Mouse (Mus musculus) kidney, adult 11 months (tissue): ENCODE data around the gene Ikzf2.

Source experiments
- DNase-seq: peaks from one replicate; pipeline ENCODE4 v3.0.0; 2022

Gene Ikzf2

DNA sequence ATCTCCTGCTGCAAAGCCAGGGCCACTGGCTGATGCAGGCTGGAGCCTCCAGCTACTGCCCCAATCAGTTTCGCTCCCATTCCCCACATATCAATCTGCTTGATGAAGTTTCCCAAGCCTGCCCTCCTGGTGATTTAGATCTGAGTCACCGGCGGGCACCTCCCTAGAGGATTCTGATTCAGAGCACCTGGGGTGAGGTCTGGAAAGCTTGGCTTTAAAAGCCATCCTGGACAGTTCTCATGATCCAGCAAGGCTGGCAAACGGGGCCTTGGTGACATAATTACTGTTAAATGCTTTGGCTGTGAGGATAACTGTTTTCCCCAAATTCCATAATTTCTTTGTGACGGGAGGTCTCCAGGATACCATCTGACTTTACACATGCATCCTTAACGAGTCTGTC lies 29.0 kb downstream of the Ikzf2 start:
- DNase-seq, result no peak

DNA sequence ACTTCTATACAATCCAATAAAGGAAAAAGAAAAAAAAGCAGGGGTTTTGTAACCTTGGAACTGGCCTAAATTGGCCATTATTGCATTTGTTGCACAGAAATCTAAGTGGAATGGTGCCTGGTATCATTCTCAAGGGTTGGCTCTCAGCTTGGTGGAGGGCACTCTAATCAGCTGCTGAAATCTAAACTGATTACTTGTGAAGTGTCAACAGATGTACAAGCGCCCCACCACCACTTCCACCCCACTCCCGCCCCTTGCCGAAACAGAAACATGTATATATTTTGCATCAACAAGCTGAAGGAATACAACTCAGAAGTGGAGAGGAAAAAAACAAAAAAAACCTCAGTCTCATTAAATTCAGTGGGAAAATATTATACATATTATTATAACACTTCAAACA lies 29.6 kb downstream of the Ikzf2 start:
- DNase-seq, result no peak

DNA sequence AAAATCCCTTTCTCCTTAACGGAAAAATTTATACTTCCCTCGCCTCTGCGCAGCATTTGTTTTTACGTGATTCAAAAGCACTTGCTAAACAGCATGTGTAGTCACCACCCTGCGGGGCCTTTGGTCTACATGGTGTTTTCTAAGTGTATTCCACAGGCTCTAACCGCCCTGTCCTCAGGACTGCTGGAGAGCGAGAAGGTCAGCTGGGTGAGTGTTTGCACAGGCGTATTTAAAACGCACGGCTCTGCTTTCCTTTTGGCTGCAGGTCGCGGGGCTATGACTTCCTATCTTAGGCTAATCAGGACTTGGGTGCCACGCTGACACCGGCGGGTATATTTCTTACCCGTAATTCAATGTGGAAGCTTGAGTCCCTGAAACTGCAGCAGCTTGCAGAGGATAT lies 30.1 kb downstream of the Ikzf2 start:
- DNase-seq, result no peak

DNA sequence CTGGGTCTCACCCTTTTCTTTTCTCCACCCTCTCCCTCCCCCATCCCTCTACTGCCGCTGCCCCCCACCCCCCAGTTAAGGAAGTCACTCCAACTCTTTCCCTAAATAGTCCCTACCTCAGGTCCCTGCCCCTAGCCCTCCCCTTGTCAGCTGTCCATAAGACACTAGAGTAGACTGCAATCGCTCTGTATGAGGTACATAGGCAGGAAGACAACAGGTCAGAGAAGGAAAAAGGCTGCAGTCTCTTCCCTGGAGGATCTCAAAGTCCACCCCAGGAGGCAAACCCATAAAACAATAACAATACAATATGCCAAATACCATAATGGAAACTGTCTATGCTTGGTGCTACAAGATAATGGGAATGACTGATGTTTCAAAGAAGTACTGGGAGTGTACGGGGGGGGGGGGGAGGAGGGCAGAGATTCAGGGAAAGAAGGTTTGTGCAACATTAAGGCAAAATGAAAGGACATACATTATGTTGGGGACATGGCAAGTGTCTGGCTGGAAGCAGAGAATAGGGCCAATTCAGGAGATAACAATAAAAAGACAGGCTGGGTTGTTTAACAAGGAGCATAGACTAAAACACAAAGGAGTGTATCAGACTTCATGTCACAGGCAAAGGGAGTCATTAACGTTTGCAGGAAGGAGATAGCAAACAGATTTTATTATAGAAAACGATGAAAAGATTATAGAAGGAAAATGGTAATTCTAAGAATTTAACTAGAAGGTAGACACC lies 30.8 kb downstream of the Ikzf2 start:
- DNase-seq, result no peak

DNA sequence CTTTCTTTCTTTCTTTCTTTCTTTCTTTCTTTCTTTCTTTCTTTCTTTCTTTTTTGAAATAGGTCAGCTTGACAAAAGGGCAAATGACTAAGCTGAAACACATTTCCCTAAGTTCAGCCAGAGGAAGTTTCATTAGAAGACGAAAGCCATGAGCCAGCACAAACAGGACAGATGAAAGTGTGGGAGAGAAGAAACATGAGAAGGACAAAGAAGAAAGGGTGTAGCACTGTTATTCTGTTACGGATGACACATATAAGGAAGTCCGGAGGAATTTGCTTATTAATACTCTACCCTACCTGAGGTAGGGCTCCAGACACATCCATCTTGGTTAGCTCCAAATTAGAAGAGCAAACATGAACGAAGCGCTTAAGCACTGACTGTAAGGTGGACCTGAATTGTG lies 31.7 kb downstream of the Ikzf2 start:
- DNase-seq, result no peak

DNA sequence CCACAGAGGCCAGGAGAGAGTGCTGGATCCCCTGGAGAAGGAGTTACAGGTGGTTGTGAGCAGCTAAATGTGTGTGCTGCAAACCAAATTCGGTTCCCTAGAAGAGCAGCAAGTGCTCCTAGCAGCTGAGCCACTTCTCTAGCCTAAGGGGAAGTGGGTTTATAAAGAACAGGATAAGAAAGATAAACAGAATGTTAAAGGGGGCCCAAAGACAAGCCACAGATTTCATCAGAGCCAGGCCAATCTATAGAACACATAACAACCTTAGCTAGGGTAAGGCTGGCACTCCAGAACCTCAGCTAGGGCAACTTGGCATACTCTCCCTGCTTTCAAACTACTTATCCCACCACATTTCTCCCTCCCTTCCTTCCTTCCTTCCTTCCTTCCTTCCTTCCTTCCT lies 32.1 kb downstream of the Ikzf2 start:
- no peak for DNase-seq

DNA sequence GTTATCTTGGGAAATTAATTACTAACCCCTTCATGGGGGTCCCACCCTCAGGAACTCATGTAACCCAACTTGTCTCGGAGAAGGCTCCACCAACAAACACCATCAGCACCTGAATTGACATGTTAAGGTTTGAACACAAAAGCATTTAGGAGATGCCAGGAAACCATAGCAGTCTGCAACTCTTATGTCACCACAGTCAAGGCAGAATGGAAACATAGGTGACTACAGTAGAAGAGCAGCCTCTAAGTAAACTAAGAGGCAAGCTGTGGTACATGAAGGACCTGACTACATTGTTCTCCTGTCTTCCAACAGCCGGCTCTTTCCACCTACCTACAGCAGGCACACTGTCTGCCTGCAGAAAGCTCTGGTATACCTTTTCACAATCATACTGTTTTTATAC lies 33.6 kb downstream of the Ikzf2 start:
- DNase-seq, result no peak

DNA sequence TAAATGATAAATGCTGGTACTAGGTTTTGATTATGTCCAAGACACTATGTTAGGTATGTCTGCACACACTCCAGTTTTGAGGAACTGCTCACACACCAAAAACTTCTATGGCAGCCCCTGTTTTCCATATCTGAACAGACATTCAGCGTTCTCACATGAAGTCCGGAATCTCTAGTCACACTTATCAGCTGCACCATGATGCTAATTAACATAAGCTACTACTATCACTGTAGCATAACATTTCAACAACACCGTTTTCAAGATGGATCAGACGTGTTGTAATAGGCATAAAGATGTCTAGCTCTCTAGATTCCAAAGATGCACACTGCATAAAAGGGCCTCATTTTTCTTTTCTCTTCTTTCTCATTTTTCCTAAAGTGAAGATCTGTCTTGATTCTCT lies 43.9 kb downstream of the Ikzf2 start:
- DNase-seq, result no peak

DNA sequence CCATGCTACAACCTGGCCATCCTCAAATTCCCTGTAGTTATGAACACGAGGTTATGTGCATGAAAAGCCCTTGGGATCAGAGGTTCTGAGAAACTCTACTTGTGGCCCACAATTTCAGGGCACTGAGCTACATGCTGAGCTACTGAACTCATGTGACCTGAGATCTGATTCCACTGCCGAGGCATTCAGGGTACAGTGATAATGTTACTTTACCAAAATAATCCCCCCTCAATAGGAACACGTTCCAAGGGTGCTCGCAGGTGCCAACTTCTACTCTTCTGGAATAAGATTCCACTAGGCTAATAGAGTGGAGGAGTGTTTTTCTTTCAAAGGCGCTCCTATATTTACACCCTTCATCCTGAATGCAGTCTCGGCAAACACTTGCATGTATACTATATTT lies 45.1 kb downstream of the Ikzf2 start:
- DNase-seq, result no peak

DNA sequence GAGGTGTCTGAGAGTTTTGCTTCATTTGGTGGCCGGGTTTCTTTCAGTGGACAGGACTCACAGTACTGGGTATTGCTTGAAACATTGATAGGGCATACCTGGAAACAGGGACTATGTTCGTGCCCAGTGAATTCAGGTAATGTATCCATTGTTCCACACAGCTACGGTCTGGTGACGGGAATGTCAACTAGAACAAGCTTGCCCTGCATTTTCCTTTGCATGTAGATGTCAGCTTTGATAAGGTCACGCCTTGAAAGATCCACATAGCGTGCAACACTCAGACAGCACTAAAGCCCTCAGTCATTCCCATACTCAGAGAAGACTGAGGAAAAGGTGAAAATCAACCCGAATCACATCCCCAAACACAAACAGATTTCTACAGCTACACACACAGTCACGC lies 48.7 kb downstream of the Ikzf2 start:
- no peak for DNase-seq

DNA sequence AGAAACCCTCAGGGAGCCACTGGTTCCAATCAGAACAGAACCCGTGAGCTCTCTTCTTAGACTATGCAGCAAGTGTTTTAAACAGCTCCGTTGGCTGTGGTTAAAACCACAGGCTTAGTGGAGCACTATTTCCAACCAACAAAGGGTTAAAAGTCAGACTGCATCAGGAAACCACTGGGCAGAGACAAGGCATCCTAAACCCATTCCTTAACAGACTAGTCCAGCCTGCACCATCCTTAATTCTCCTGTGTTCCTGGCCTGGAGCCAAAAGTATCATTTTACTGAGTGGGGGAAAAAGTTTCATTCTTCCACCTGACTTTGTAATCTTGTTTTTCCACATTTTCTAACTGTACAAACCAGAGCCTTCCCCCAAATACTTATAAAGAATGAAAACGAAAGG lies 49.1 kb downstream of the Ikzf2 start:
- DNase-seq, result no peak

DNA sequence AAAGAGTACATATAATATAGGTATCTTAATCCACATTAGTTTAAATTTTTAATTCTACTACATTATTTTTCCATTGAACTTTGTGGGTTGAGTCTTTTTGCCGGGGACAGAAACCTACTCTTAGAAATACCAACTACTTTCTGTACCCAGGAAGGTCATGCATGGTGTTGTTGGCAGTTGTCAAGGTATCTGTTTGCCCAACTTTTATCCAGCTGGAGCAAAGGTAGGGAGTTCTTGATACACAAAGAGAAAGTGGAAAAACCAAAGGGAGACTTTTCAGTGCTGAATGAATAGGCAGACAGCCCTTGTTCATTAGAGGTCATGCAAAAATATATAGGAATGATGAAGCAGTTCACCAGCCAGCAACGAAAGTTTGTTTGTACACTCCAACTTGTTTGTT lies 52.8 kb downstream of the Ikzf2 start:
- DNase-seq, result no peak

DNA sequence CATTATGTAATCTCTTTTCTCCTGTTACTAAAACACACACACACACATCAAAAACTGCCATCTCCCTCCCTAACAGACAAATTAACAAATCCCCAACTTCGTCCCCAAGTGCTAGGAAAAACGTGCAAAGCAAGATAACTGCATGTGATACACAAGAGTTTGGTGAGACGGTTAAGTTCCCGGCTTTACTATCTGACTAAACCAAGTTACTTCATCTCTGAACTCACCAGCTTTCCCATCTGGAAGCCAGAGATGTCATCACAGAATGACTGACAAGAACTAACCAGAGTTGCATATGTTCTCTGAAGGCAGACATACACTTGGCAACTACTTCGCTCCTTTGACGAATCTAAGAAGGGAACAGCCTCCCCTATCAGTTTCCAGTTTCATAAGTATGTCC lies 56.5 kb downstream of the Ikzf2 start:
- DNase-seq, result no peak

DNA sequence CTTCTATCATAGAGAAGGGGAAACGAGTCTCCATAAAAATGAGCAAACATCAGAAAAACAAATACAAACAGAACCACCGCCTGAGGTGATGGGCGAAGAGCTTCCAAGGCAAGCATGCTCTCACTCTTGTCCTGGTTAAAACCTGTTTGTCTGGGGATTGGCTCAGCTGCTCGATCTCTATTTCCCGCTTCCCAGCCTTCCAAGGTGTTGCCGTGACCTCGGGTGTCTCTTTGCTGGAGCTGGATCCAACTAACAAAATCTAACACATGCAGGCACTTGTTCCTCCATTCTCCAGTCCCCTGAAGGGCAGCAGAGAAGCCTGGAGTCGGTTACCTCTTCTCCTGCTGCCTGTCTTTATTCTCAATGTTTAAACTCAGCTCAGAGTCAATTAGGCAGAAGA lies 57.5 kb downstream of the Ikzf2 start:
- DNase-seq, result no peak

DNA sequence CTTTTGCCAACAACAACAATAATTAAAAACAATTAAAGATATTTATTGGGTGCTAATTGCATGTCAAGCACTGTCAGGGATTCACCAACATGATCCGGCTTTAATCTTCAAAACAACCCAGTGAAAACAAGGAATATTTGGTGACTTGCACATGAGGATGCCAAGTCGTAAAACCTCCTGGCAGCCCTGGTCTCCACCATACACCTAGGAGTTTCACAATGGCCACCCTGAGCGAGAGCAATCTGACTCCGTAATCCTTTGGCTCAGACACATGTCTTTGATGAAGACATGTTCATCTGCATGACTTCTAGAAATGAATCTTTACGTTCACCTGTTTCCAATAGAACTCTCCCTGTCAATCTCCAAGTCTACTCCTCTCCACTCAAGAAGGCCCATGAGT lies 75.0 kb downstream of the Ikzf2 start:
- no peak for DNase-seq

DNA sequence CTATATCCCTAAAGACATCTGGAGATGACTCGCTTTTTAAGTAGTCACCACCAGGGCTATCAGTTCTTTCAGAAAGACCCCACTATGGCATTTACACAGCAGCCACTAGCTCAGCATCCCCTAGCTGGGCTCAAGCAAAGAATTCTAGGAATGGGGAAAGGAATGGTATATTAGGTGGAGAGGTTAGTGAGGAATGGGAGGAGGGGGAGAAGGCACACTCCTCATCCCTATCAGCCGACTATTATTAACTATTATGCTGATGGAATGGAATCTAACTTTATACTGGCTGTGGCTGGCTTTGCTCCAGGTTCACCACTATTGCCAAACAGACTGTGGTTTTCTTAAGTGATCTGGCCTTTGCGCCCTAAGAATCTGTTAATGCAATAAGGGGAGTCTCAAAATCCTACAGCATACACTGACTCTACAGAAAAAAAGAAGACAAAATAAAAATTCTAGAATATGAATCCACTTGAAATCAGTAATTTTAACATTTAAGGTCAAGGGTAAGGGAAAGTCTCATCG lies 75.8 kb downstream of the Ikzf2 start:
- DNase-seq, result peak; percentile 23

DNA sequence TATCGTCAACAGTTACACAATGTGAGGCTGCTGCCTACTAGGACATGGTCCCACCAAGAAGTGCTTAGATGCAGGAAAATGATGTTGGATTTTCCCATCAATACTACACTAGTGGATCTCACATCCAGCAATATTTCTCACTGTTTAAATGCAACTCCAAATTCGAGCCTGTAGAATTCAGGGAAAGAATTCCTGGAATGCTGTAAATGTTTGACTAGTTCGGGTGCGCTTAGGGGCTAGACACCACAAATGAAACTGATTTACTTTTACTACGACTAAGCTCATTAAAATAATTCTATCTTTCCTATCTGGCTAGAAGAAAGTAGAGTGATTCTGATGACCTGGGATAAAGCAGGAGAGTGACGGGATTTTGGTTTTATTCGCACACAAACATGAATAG lies 76.3 kb downstream of the Ikzf2 start:
- peak; percentile 27 for DNase-seq

DNA sequence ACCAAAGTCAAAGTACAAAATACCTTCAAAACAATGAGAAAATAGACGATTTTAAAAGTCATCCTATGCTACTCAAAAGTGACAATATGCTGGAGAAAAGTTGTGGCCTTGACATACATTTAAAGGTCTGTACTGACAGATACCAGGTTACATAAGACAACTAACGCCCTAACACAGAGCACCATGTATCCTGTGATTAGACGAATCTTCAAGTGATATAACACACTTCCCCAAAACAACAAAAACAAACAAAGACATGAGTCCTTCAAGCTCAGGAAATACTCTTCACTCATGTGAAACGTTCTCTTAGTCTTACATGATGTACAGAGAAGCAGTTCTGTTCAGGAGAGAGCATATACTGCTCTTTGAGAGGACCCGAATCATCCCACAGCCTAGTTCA lies 78.2 kb downstream of the Ikzf2 start:
- DNase-seq, result no peak

DNA sequence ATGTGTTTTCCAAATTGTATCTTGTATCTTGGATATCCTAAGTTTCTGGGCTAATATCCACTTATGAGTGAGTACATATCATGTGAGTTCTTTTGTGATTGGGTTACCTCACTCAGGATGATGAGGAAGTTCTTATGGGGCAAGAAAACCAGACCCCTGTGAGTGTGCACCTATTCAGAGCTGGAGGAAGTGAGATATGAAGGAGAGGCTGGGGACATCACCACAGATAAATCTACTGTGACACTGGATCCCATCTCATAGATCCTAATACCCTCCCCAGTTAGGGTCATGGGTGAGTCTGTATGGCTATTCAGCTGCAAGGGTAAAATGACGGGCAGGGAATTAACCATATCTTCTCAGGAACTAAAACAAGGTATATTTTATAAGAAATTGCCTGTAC lies 80.2 kb downstream of the Ikzf2 start:
- DNase-seq, result no peak

DNA sequence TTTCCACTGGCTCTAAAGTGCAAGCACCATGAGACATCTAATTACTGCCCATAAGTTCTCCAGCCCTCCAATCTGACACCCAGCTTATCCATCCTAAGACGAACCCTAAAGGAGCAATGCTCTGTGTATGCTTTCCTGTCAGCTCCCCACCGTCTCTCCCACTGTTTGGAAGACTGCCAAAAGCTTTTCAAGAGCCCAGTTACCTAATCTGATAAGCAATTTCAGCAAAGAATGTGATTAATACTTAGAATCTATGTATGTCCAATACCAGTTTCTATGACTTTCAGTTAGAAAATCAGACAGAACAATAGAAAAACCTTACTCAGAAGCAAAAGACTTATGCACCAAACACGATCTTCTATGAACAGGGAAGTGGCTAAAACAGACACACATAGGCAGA lies 82.8 kb downstream of the Ikzf2 start:
- DNase-seq, result no peak

DNA sequence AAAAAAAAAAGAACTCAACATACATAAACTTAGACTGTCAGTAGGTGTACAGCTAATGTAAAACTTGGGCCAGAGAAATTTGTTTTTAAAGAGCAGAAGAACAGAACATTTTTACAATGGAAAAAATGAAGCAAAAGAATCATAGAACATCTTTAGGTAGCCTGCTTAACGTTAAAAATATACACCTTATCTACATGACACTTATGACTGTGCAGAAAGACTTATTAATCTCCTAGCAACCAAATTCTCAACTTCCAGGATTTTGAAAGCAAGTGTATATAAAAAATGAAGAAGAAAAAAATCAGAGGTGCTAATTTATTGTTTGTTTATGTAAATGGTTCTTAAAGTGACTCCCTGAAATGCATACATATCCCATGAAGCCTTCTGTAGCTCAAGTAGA lies 86.1 kb downstream of the Ikzf2 start:
- DNase-seq, result no peak

DNA sequence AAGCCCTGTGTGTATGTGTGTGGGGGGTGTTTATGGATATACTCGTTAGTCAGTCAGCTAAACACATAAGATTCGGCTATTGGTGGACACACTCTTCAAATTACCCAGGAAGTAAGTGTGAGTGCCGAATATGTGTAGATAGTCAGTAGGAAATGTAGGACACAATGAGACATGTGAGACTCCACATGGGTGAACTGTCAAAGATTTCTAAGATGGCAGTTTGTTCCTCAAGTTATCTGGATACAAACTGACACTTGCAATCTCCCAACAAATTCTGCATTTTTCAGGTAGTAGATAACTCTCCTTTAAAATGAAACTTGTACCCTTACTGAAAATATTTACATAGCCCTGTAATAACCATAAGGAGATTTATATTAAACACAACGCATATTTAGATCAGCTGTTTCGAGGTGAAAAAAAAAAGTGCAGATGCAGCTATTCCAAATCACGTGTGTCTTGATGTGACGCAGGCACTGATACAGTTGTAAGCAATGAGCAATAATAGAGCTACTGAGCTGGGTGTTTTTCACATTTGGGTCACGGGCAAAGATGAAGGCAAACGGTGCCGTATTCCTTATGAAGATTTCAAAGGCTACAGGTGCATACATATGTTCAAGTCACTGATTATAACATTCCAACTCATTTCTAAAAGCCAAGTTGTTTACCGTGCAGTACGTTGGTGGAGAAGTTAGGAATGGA lies 87.8 kb downstream of the Ikzf2 start:
- DNase-seq, result no peak

DNA sequence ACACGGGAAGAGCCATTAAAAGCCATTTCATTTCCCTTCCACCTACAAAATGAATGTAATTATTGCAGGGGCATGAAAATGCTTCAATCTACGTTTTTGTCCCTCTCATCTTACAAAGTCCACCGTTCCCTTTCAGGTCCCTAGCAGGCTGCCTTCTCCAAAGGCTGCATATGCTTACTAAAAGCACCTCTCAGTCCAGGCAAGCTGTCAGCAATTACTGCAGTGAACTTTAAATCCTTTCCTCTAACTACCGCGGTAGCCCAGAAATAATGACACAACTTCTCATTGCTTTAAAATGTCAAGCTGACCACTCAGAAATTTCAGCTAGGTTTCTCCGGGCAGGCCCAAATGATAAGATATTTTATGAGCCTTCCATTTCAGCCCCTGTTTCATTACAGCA lies 95.2 kb downstream of the Ikzf2 start:
- DNase-seq, result no peak

DNA sequence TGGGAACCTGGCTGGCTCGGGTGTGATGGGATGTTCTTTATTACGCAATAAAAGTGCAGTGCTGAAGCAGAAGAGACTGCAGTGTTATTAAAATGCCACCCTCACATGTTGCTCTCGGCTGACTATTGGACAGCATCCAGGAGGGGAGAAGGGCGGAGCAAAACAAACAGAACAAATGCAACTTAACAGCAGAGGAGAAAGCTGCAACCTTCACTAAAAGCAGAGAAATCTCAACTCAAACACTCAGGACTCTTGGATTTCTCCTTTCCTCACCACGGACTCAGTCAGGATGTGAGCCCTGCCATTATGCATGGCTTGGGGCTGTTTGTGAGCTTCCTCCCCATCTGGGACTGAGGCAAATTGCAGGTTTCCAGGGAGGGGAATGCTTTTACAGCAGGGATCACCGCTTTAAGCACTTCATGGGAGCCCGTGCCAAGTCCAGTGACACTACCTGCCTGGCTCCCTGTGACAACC lies 95.7 kb downstream of the Ikzf2 start:
- peak; percentile 30 for DNase-seq

DNA sequence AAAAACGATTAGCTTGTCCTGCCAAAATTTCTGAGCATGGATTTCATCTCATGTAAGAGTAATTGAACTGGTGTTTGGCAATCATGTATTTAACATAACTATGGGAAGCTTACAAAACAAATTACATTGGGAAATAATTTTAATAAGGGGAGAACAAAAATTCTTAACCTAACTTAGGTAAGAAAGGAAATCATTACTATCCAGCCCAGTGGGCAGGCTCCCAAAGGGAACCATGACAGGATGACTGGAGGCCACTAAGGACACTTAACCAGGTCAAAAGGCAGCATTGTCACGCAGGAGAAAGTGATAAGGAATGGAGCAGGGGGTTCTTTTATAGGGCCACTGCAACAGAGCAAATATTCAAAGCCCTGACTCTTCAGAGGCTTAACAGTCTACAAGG lies 101.5 kb downstream of the Ikzf2 start:
- no peak for DNase-seq
